Mouse (Mus musculus) left cerebral cortex, postnatal 36 days (tissue): ENCODE results near the gene Gm10230. TPM values are rescaled to one million over a fixed set of nuclear protein-coding genes. Genes with fewer than 3 reads are reported as not detected.
"Not testable (repeated sequence)": the region's sequence is repeated elsewhere in the genome, so short reads cannot be mapped to it uniquely, and the experiment has no call there.

Source experiments
- DNase-seq, 2 experiments: peaks; one replicate each; pipeline ENCODE4 v3.0.0; 2021 to 2022; ENCODE audit warnings: low spot score in 2 of 2, mixed read lengths in 1 of 2
- intact Hi-C: fragments of 180-260 bp; cut with DNase I; formaldehyde crosslinking; loops from one replicate; pipeline ENCODE4 v1.15.1; 2025
- microRNA-seq: library from miRNA; unstranded; fragments of <30 nt; microRNA quantifications from one replicate; pipeline ENCODE4 v1.2.0, GENCODE M21; 2022
- total RNA-seq, 2 experiments: library from RNA; stranded (reverse); gene quantifications; 2 replicates each; pipeline ENCODE4 v1.2.3; 2021

The Gm10230 gene
- not detected for total RNA-seq

GRCm38 (mm10) chrX:27494782-27495181 is at the start of gene Gm10230:
Gene Gm10230, minus strand, starts transcription at chrX:27494882.
- DNase-seq, intact Hi-C loops: not testable (repeated sequence)

Small RNA genes lying within 50 kb of the gene (microRNA-seq; reads per million reads assigned to microRNA genes)
- gene Gm44452 = not detected
